Mouse (Mus musculus): ENCODE results near the gene Gm9732. TPM values are rescaled to one million over a fixed set of nuclear protein-coding genes. Genes with fewer than 3 reads are reported as not detected.
"Not testable (repeated sequence)": the region's sequence is repeated elsewhere in the genome, so short reads cannot be mapped to it uniquely, and the experiment has no call there.

Gene Gm9732
- not detected in 2 replicates for polyA plus RNA-seq (2014; fragmentation: Nextera tagmentation; extraction: Ambion mirVana)

GRCm38 (mm10) chr14:43274986-43275511 is at the start of gene Gm9732:
TSS of gene Gm9732 (plus strand) at chr14:43275036.
- ATAC-seq (ENCODE audit: insufficient read depth, low FRiP score, low TSS enrichment); H3K4me3 ChIP-seq (ENCODE audit: low read depth, low read length); H3K9me3 ChIP-seq (ENCODE audit: control insufficient read depth, low read length); H3K4me2 ChIP-seq (ENCODE audit: low read depth); H3K4me1 ChIP-seq (ENCODE audit: control insufficient read depth, insufficient read depth, low read length); H3K27me3 ChIP-seq (ENCODE audit: control insufficient read depth, insufficient read depth, low read length); DNase-seq (ENCODE audit: low spot score); H3K27ac ChIP-seq (ENCODE audit: low read depth, low read length); H3K36me3 ChIP-seq (ENCODE audit: control insufficient read depth, insufficient read depth, low read length); H3K9ac ChIP-seq (ENCODE audit: low read length): not testable (repeated sequence)
- WGBS: 85% methylated on average over 8 of the region's 8 CpGs

DNA sequence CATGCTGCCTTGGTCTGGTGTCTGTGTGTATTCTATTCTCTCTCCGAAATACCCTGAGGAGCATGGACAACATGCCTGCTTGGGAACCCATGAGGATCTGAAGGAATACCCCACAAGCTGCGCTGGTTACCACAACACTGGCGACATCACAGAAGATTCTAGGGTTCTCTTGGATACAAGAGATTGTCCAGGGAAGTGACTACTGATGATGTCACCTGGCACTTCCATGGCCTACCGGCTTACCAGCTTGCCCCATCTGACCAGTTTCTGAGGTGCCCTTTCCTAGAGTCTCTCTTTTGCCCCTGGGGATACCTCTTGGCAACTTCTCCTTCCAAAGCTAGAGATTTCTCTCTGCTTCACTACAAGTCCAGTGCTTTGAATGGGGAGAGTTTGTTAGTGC is 39.6 kb upstream of the Gm9732 start, which contains the start of gene Gm8122:
Gm8122 (minus strand) TSS at position 101 of the 400 bp plus-strand sequence.
- not testable (repeated sequence) for H3K27me3 ChIP-seq (ENCODE audit: control insufficient read depth, insufficient read depth, low read length); H3K9me3 ChIP-seq (ENCODE audit: control insufficient read depth, low read length); ATAC-seq (ENCODE audit: insufficient read depth, low FRiP score, low TSS enrichment); H3K27ac ChIP-seq (ENCODE audit: low read depth, low read length); H3K36me3 ChIP-seq (ENCODE audit: control insufficient read depth, insufficient read depth, low read length); H3K4me1 ChIP-seq (ENCODE audit: control insufficient read depth, insufficient read depth, low read length); DNase-seq (ENCODE audit: low spot score); H3K9ac ChIP-seq (ENCODE audit: low read length); H3K4me2 ChIP-seq (ENCODE audit: low read depth); H3K4me3 ChIP-seq (ENCODE audit: low read depth, low read length)
- 94% methylated on average over 3 of the region's 4 CpGs for WGBS

DNA sequence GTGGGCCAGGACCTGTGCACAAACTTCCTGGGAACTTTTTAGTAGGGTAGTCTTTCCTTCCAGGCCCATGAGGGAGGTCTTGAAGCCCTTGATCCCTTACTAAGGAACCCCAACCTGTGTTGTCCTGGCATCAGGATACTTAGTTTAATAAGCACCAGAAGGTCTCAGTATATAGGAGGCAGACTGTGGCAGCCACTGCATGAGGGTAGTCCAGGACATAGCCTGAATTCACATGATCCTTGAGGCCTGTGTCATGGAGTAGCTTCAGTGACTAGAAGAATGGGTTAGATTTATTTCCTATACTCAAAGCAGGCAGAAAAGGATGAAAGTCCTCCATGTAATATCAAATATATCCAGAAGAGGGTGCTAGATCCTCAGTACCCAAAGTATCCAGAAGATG is 37.1 kb upstream of the Gm9732 start:
- not testable (repeated sequence) for H3K36me3 ChIP-seq (ENCODE audit: control insufficient read depth, insufficient read depth, low read length); DNase-seq (ENCODE audit: low spot score); H3K4me2 ChIP-seq (ENCODE audit: low read depth); H3K27me3 ChIP-seq (ENCODE audit: control insufficient read depth, insufficient read depth, low read length); H3K9me3 ChIP-seq (ENCODE audit: control insufficient read depth, low read length); H3K4me3 ChIP-seq (ENCODE audit: low read depth, low read length); H3K9ac ChIP-seq (ENCODE audit: low read length); H3K4me1 ChIP-seq (ENCODE audit: control insufficient read depth, insufficient read depth, low read length); H3K27ac ChIP-seq (ENCODE audit: low read depth, low read length); ATAC-seq (ENCODE audit: insufficient read depth, low FRiP score, low TSS enrichment)

GRCm38 (mm10) chr14:43249611-43250170 is 25.1 kb upstream of the Gm9732 start:
- H3K4me2 ChIP-seq (ENCODE audit: low read depth); H3K27ac ChIP-seq (ENCODE audit: low read depth, low read length); H3K4me1 ChIP-seq (ENCODE audit: control insufficient read depth, insufficient read depth, low read length); H3K36me3 ChIP-seq (ENCODE audit: control insufficient read depth, insufficient read depth, low read length); H3K9me3 ChIP-seq (ENCODE audit: control insufficient read depth, low read length); H3K27me3 ChIP-seq (ENCODE audit: control insufficient read depth, insufficient read depth, low read length); H3K4me3 ChIP-seq (ENCODE audit: low read depth, low read length); H3K9ac ChIP-seq (ENCODE audit: low read length); DNase-seq (ENCODE audit: low spot score); ATAC-seq (ENCODE audit: insufficient read depth, low FRiP score, low TSS enrichment): not testable (repeated sequence)
- WGBS: 13% methylated on average over 8 of the region's 12 CpGs

DNA sequence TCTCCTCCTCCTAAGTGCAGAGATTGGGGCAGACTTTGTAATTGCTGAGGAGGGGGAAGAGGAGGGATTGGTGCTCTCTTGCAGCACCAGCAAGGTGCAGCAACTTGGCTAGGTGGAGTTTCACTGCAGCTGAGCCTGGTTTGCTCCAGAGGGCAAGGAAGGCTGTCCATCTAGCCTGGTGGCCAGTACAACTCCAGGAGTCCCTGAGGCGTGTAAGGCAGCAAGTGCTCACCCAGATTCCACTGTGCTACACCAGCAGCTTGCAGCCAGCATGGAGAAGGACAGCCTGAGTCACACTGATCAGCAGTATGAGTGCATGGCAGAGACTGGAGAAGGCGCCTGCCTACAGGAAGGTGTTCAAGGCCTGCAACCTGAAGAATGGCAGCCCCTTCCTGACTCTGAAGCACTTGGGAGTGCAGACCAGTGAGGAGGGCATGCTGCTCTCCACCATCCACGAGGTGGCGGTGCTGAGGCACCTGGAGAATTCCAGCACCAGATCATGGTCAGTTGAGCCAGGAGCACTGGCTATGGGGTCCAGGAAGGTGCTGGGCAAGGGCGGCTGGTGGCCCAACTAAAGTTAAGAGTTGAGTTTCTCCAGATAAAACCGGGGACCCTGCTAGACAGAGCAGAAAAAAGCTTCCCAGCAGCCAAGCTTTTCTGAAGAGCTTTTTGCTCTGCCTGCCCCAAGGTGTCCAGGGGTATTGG is 24.1 kb upstream of the Gm9732 start:
- H3K27me3 ChIP-seq (ENCODE audit: control insufficient read depth, insufficient read depth, low read length); H3K4me3 ChIP-seq (ENCODE audit: low read depth, low read length); H3K9ac ChIP-seq (ENCODE audit: low read length); H3K27ac ChIP-seq (ENCODE audit: low read depth, low read length); H3K9me3 ChIP-seq (ENCODE audit: control insufficient read depth, low read length); H3K4me1 ChIP-seq (ENCODE audit: control insufficient read depth, insufficient read depth, low read length); H3K36me3 ChIP-seq (ENCODE audit: control insufficient read depth, insufficient read depth, low read length); ATAC-seq (ENCODE audit: insufficient read depth, low FRiP score, low TSS enrichment); H3K4me2 ChIP-seq (ENCODE audit: low read depth); DNase-seq (ENCODE audit: low spot score): not testable (repeated sequence)
- 33% methylated on average over 5 of the region's 6 CpGs for WGBS

- not testable (repeated sequence) for H3K9ac ChIP-seq (ENCODE audit: low read length); H3K36me3 ChIP-seq (ENCODE audit: control insufficient read depth, insufficient read depth, low read length); H3K4me2 ChIP-seq (ENCODE audit: low read depth); H3K9me3 ChIP-seq (ENCODE audit: control insufficient read depth, low read length); H3K4me1 ChIP-seq (ENCODE audit: control insufficient read depth, insufficient read depth, low read length); H3K4me3 ChIP-seq (ENCODE audit: low read depth, low read length); H3K27me3 ChIP-seq (ENCODE audit: control insufficient read depth, insufficient read depth, low read length); H3K27ac ChIP-seq (ENCODE audit: low read depth, low read length); DNase-seq (ENCODE audit: low spot score); ATAC-seq (ENCODE audit: insufficient read depth, low FRiP score, low TSS enrichment)
- 82% methylated on average over 1 of the region's 1 CpGs for WGBS
Measured at GRCm38 (mm10) chr14:43256511-43256910, 18.3 kb upstream of the Gm9732 start.

DNA sequence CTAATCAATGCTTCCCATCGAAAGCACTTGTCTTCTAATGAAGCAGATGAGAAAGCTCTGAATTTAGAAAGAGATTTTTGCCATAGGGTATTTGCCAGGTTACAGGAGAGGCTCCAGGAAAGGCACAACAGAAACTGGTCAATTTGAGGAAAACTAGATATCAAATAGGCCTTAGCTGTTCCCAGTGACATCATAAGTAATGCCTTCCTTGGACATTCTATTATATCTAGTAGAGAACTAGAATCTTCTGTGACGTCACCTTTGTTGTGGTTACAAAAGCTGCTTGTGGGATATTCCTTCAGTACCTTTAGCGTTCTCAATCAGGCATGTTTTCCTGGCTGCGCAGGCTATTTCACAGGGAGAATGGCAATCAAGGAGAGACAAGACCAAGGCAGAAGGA is 16.5 kb upstream of the Gm9732 start, which contains the start of gene Gm8126:
Gm8126 (plus strand) TSS at position 301 of the 400 bp plus-strand sequence.
- H3K4me1 ChIP-seq (ENCODE audit: control insufficient read depth, insufficient read depth, low read length); H3K27ac ChIP-seq (ENCODE audit: low read depth, low read length); H3K4me3 ChIP-seq (ENCODE audit: low read depth, low read length); H3K4me2 ChIP-seq (ENCODE audit: low read depth); H3K36me3 ChIP-seq (ENCODE audit: control insufficient read depth, insufficient read depth, low read length); H3K9me3 ChIP-seq (ENCODE audit: control insufficient read depth, low read length); H3K9ac ChIP-seq (ENCODE audit: low read length); ATAC-seq (ENCODE audit: insufficient read depth, low FRiP score, low TSS enrichment); H3K27me3 ChIP-seq (ENCODE audit: control insufficient read depth, insufficient read depth, low read length); DNase-seq (ENCODE audit: low spot score): not testable (repeated sequence)
- 92% methylated on average over 2 of the region's 4 CpGs for WGBS

GRCm38 (mm10) chr14:43263421-43263820 is 11.4 kb upstream of the Gm9732 start:
- H3K9me3 ChIP-seq (ENCODE audit: control insufficient read depth, low read length); H3K9ac ChIP-seq (ENCODE audit: low read length); H3K27ac ChIP-seq (ENCODE audit: low read depth, low read length); H3K4me2 ChIP-seq (ENCODE audit: low read depth); H3K4me3 ChIP-seq (ENCODE audit: low read depth, low read length); DNase-seq (ENCODE audit: low spot score); ATAC-seq (ENCODE audit: insufficient read depth, low FRiP score, low TSS enrichment); H3K4me1 ChIP-seq (ENCODE audit: control insufficient read depth, insufficient read depth, low read length); H3K27me3 ChIP-seq (ENCODE audit: control insufficient read depth, insufficient read depth, low read length); H3K36me3 ChIP-seq (ENCODE audit: control insufficient read depth, insufficient read depth, low read length): not testable (repeated sequence)
- 94% methylated on average over 3 of the region's 3 CpGs for WGBS

All from neural tube, embryonic 11.5 days (tissue).